Mouse (Mus musculus) right cerebral cortex, postnatal 4 days (tissue): ENCODE data around the gene Tgm2.
A peak's percentile ranks its signal among the peaks of the same experiment; 100 is the strongest.

Experiments used
- DNase-seq: peaks from one replicate; pipeline ENCODE4 v3.0.0-alpha.2; 2022

Gene Tgm2

GRCm38 (mm10) chr2:158106947-158107587 lies 39.2 kb downstream of the Tgm2 start:
- DNase-seq, result peak; percentile 24

- no peak for DNase-seq
These were observed 40.6 kb downstream of the Tgm2 start for GRCm38 (mm10) chr2:158105605-158106004.

DNA sequence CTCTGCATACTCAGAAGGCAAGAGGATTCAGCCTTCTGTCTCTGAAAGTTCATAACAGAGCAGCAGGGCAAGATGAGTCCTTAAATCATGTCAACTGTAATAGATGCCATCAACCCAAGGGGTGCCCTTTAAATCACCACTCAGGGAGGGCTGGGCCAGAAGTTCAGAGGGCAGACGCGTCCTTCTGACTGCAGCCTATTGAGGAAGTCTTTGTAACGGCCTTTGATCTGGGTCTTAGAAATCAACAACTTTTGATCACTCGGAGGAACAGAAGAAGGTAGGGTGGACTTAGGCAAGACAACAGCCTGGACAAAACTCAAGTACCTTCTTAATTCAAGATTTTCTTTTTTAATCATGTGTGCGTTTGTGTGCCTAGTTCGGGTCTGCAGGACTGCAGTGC lies 41.3 kb downstream of the Tgm2 start:
- DNase-seq, result no peak

GRCm38 (mm10) chr2:158101768-158102167 lies 44.5 kb downstream of the Tgm2 start:
- peak; percentile 45 for DNase-seq

- DNase-seq, result no peak
These were observed 46.7 kb downstream of the Tgm2 start for GRCm38 (mm10) chr2:158099537-158099936.

- no peak for DNase-seq
These were observed 47.5 kb downstream of the Tgm2 start for GRCm38 (mm10) chr2:158098730-158099129.

- DNase-seq, result no peak
These were observed 49.2 kb downstream of the Tgm2 start for GRCm38 (mm10) chr2:158097071-158097470.

DNA sequence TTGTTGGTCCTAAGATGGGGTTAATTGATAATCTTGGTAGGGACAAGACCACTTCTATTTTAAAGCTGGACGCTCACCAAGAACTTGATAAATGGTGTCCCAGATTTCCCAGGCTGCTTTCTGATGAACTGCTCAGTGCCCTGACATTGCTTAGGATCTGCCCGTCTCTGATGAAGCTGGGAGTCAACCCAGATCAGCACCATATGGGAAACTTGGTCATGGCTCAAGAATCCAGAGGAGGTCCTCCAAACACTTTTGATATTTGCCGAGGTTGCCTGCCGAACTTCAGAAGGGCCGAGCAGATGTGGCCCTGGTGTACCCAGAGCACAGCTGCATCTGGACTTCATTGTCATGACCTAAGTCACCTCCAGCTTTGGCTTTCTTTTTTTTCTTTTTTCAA lies 51.4 kb downstream of the Tgm2 start:
- no peak for DNase-seq

- DNase-seq, result no peak
These were observed 51.9 kb downstream of the Tgm2 start for GRCm38 (mm10) chr2:158094300-158094699.

- no peak for DNase-seq
These were observed 52.9 kb downstream of the Tgm2 start for GRCm38 (mm10) chr2:158093345-158093744.

DNA sequence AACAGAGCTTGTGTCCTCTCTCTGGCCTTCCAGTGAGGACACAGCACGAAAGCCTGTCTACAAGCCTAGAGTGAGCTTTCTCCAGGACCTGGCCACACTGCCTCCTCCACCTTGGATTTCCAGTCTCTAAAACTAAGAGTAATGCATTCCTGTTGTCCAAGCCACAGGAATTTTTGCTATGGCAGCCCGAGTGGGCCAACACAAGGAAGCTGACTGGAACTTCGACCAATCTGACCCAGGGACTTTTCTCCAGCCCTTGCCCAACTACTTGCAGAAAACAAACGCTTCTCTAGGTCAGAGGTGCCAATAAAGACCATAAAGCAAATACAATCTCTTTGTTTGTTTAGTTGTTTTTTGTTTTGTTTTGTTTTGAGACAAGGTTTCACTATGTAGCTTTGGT lies 56.1 kb downstream of the Tgm2 start:
- no peak for DNase-seq

DNA sequence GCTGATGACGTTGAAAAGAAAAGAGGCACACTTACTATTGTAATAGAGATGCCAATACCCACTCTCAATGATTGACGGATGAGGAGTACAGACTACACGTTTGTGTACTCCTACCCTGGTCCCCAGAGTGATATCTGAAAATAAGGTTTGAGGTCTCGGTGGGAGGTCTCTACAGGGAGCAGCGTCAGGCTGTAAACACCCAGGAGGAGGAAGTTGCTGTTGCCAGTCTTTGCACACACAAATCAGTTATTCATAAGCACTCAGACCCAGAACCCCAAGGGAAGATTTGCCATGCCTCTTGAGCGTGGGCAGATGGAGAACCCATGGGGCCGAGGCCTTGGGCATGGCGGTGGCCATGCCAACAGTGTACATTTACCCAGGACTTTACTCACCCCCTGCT lies 61.8 kb downstream of the Tgm2 start:
- no peak for DNase-seq

DNA sequence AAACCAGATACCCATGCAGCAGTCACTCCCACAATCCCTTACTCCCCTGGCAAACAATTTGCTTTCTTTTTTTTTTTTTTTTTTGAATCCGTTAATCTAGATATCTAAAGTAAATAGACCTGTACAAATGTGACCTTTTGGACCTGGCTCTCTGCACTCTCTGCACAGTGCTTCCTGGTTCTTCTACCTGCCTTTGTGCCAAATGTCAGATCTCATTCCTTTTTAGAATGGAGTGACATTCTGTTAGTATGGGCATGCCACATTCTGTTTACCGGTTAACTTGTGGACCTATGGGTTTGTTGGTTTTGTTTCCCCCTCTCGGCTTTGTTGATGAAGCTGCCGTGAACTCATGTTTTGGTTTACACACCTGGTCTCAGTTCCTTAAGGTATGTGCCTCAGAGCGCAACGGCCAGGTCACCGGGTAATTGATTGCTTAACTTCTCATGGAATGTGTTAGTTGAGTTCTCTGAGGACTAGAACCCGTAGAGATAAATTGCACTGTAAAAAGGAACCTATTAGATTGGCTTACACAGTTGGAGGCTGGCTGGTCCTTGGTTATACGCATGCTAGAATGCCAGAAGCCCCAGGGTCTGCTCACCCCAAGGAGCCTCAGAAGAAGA lies 65.5 kb downstream of the Tgm2 start:
- DNase-seq, result no peak

- no peak for DNase-seq
These were observed 66.3 kb downstream of the Tgm2 start for GRCm38 (mm10) chr2:158079843-158080395.

DNA sequence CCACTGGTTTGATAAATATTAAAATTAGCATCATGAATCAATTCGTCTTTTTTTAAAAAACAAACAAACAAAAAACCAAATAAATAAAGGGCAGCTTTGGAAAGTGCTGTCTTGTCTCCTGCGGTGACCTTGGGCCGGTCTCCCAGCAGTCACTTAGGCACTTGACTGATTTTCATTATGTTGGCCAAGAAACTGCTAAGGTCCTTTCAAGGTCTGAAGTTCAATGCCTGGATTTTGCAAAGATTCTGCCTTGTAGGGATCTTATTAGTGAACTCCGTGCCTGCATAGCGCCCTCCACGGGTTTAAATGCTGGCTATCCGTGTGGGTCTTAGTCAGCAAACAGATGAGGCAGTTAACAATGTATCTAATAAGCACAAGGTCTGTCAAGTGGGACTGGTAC lies 67.3 kb downstream of the Tgm2 start:
- no peak for DNase-seq

DNA sequence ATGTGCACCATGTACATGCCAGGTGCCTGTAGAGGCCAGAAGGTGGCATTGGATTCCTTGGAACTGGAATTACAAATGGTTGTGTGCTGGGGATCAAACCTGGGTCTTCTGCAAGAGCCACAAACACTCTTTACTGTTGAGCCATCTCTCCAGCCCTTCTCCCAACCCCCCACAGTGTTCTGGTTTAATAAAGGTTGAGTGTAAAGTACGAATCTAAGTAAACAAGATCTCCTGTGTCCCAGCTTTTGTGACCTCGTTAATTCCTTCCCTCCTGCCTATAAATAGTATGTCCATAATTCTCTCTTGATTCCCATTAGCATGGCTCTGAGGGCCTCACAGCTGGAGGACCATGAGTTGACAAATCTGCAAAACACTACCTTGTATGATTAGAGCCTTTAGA lies 68.3 kb downstream of the Tgm2 start:
- DNase-seq, result no peak

- DNase-seq, result no peak
These were observed 69.5 kb downstream of the Tgm2 start for GRCm38 (mm10) chr2:158076690-158077089.

- DNase-seq, result no peak
These were observed 71.4 kb downstream of the Tgm2 start for GRCm38 (mm10) chr2:158074835-158075234.

- no peak for DNase-seq
These were observed 74.6 kb downstream of the Tgm2 start for GRCm38 (mm10) chr2:158071633-158071995.

DNA sequence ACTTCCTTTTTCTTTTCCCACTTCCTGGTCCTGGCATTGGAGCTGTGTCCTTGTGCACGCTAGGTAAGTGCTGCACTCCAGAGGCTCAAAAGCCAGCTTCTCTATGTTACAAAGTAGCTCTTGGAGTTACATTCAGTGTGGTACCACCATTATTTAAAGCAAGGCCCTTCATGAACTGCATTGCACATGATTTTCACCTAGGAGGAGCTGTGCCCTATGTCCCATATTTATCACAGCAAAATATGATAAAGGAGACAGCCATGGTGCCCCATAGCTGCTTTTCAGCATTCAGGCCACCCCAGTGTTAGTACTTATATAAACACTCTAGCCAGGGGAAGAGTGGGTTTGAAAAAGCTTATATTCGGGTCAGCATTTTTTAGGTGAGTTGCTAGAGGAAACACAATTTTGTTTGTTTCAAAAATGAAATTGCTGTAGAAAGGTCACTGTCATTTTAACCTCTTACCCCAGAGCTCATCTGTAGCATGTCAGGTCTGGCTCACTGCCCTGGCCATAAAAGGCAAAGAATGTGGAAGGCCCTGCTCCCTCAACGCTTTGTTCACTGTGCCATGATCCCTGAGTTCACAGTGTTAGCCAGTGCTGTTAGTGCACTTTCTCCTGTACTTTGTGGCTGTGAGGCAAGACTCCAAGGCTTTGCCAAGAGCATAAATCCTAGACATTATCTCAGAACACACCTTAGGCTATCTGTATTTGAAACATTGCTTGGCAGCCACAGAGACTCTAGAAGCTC lies 75.2 kb downstream of the Tgm2 start:
- DNase-seq, result no peak

DNA sequence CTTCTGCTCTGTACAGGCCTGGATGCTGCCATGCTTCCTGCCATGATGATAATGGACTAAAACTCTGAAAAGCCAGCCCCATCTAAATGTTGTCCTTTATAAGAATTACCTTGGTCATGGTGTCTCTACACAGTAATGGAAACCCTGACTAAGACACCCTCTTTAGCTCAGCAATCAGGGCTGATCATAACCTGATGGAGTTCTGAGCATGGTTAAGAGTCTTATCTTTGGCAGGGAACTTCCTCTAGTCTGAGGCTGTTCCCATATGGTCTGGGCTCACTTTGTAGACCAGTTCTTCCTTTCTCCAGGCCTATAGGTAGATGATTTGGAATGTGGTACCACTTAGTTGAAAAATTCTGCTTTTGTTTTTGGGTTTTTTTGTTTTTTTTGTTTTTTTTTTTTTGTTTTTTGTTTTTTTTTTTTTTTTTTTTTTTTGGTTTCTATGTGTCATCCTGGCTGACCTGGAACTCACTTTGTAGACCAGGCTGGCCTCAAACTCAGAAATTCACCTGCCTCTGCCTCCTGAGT lies 77.7 kb downstream of the Tgm2 start:
- DNase-seq, result no peak

DNA sequence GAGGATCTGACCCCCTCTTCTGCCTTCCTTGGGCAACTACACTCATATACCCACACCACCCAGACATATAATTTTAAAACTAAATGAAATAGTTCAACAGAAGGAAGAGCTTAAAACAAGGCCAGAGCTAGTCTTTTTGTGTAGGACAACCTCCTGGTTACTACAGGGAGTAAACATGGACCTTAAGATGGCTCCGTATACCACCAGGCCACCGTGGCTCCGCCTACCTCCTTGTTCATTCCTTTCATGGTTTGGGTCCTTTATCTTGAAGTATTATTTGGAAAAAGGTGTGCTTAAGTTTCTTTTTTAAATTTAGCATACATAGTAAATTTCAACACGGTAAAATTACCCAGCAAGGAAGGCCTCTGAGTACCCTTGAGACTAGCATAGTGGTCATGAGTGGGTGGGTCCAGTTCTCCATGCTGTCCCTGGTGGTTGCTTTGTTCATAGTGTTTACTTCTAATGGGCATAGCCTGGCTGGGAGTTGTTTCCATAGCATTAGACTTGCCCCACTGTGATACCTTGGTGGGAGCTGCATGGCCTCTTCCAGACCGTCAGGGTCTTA lies 78.9 kb downstream of the Tgm2 start:
- no peak for DNase-seq

GRCm38 (mm10) chr2:158066456-158066855 lies 79.8 kb downstream of the Tgm2 start:
- no peak for DNase-seq
